In genomic region chr17:9947609-9948008, GRCm38 (mm10) we compare ENCODE assay signal across 15 mouse cellular contexts.
"Had no signal": no experiment of that assay in that cellular context is flagged by ENCODE, and none has a peak within 500 bp of the region (broad histone marks: within the 10 kb centered on the region; RNA-seq: fewer than 3 reads in every experiment).

No protein-coding gene starts in this region.

- H3K27me3 ChIP-seq: neural tube, embryonic 13.5 days; neural tube, embryonic 15.5 days; stomach, embryonic 15.5 days had no signal

- H3K36me3 ChIP-seq: neural tube, embryonic 13.5 days; neural tube, embryonic 15.5 days; stomach, embryonic 15.5 days had no signal

- DNase-seq: retina, postnatal 1 day; right cerebral cortex, adult 18-20 months; right cerebral cortex, postnatal 14 days; right cerebral cortex, postnatal 25 days; right cerebral cortex, postnatal 4 days; spleen, adult 18-20 months; thymus, adult 18-20 months; thymus, adult 2 months; thymus, postnatal 14 days; thymus, postnatal 25 days; thymus, postnatal 36 days; thymus, postnatal 4 days had no signal

- H3K4me3 ChIP-seq: neural tube, embryonic 13.5 days; neural tube, embryonic 15.5 days; stomach, embryonic 15.5 days had no signal

- H3K4me2 ChIP-seq: neural tube, embryonic 13.5 days; neural tube, embryonic 15.5 days; stomach, embryonic 15.5 days had no signal
